In genomic region chr10:18526851-18527675, GRCm38 (mm10) we compare ENCODE assay signal across 9 mouse cellular contexts. TPM values are rescaled to one million over a fixed set of nuclear protein-coding genes. Genes with fewer than 3 reads are reported as not detected.
A peak's percentile ranks its signal among the peaks of the same experiment; 100 is the strongest.
DNase-seq lines count a peak whose midpoint lies in the region; ATAC-seq and TF ChIP-seq lines count a peak whose summit lies in the region.
"Had no signal": no experiment of that assay in that cellular context is flagged by ENCODE, and none has a peak within 500 bp of the region (broad histone marks: within the 10 kb centered on the region; RNA-seq: fewer than 3 reads in every experiment).

No protein-coding gene starts in this region.

- peaks cover 40% of the 10 kb centered on the region for H3K36me3 ChIP-seq in heart, postnatal 0 days (replicated peaks; ENCODE audit: control insufficient read depth, insufficient read depth, low read length)
- peaks cover 43% of the 10 kb centered on the region for H3K36me3 ChIP-seq in heart, embryonic 12.5 days
- H3K36me3 ChIP-seq in kidney, embryonic 14.5 days (ENCODE audit: control insufficient read depth, insufficient read depth, low read length) = peaks cover 21% of the 10 kb centered on the region
- peaks cover 43% of the 10 kb centered on the region for H3K36me3 ChIP-seq in heart, embryonic 10.5 days
- H3K36me3 ChIP-seq: G1E had no signal

- peak overlapping the region; percentile 4; the same call in 1 of the 2 replicates for H3K27ac ChIP-seq in heart, postnatal 0 days (ENCODE audit: low read depth)
- H3K27ac ChIP-seq in heart, embryonic 12.5 days (ENCODE audit: poor library complexity, severe bottlenecking) = no peak overlapping the region
- no peak overlapping the region for H3K27ac ChIP-seq in kidney, embryonic 14.5 days (ENCODE audit: low read depth, low read length)
- H3K27ac ChIP-seq in heart, embryonic 10.5 days = no peak overlapping the region

- no peak overlapping the region for H3K4me3 ChIP-seq in heart, postnatal 0 days (ENCODE audit: low read depth, low read length)
- no peak overlapping the region for H3K4me3 ChIP-seq in heart, embryonic 12.5 days
- no peak overlapping the region for H3K4me3 ChIP-seq in kidney, embryonic 14.5 days (ENCODE audit: low read length)
- no peak overlapping the region for H3K4me3 ChIP-seq in heart, embryonic 10.5 days

- TF ChIP-seq CTCF in heart, postnatal 0 days (IDR thresholded peaks at IDR 0.05; ENCODE audit: low read depth) = no peak

- DNase-seq in heart, postnatal 0 days (ENCODE audit: low spot score) = no peak
- peak; percentile 44 for DNase-seq in CD4-positive, CD25-positive, alpha-beta regulatory T cell, adult 2 months (ENCODE audit: low read depth, low spot score)
- DNase-seq in thymus, postnatal 36 days = peak; percentile 61
- no peak for DNase-seq in MN1 (ENCODE audit: low spot score)
- no peak for DNase-seq in heart, embryonic 10.5 days (ENCODE audit: low spot score)

- ATAC-seq in heart, postnatal 0 days (ENCODE audit: insufficient read depth, low read depth) = 0 out of 2 replicates have a peak, but pooled peaks have one; percentile 4
- no peak for ATAC-seq in heart, embryonic 12.5 days (ENCODE audit: insufficient number of reproducible peaks, low FRiP score)
- peak; percentile 73 for ATAC-seq in common myeloid progenitor, adult 5-6 weeks (replicated peaks; ENCODE audit: low read depth, poor library complexity, severe bottlenecking)
- ATAC-seq in kidney, embryonic 14.5 days (ENCODE audit: low FRiP score, low TSS enrichment) = 0 out of 2 replicates have a peak, but pooled peaks have one; percentile 3

- WGBS in heart, postnatal 0 days = 70% methylated on average over 20 of the region's 20 CpGs
- WGBS in heart, embryonic 12.5 days = 70% methylated on average over 20 of the region's 20 CpGs
- 58% methylated on average over 20 of the region's 20 CpGs for WGBS in kidney, embryonic 14.5 days
- 78% methylated on average over 20 of the region's 20 CpGs for WGBS in heart, embryonic 10.5 days

- H3K4me2 ChIP-seq in heart, postnatal 0 days (ENCODE audit: low read depth, low read length) = no peak overlapping the region
- H3K4me2 ChIP-seq in heart, embryonic 12.5 days = no peak overlapping the region
- H3K4me2 ChIP-seq in kidney, embryonic 14.5 days (replicated peaks; ENCODE audit: low read depth, low read length) = no peak overlapping the region

- H3K9ac ChIP-seq in heart, postnatal 0 days (replicated peaks; ENCODE audit: low read depth, low read length) = no peak overlapping the region
- no peak overlapping the region; the same call in 1 of the 2 replicates for H3K9ac ChIP-seq in heart, embryonic 12.5 days
- H3K9ac ChIP-seq in kidney, embryonic 14.5 days (ENCODE audit: low read depth, low read length) = no peak overlapping the region

- H3K4me1 ChIP-seq in heart, postnatal 0 days (ENCODE audit: control insufficient read depth, insufficient read depth) = peaks cover 15% of the 10 kb centered on the region
- peaks cover 26% of the 10 kb centered on the region for H3K4me1 ChIP-seq in heart, embryonic 12.5 days (replicated peaks)
- H3K4me1 ChIP-seq in kidney, embryonic 14.5 days (ENCODE audit: control insufficient read depth, insufficient read depth, low read length) = peaks cover 6% of the 10 kb centered on the region; the same call in 1 of the 2 replicates
- peaks cover 21% of the 10 kb centered on the region for H3K4me1 ChIP-seq in heart, embryonic 10.5 days

- no peak for TF ChIP-seq EP300 in heart, postnatal 0 days (IDR thresholded peaks at IDR 0.05; ENCODE audit: low read depth)

- H3K27me3 ChIP-seq in heart, postnatal 0 days (ENCODE audit: control insufficient read depth, insufficient read depth, low read length) = no peaks in the 10 kb centered on the region
- H3K27me3 ChIP-seq in heart, embryonic 12.5 days (replicated peaks) = no peaks in the 10 kb centered on the region
- H3K27me3 ChIP-seq in kidney, embryonic 14.5 days (ENCODE audit: control insufficient read depth, insufficient read depth, low read length) = no peaks in the 10 kb centered on the region
- H3K27me3 ChIP-seq in heart, embryonic 10.5 days (ENCODE audit: insufficient read depth, poor library complexity, severe bottlenecking) = no peaks in the 10 kb centered on the region

- H3K9me3 ChIP-seq in heart, postnatal 0 days (replicated peaks; ENCODE audit: control insufficient read depth, low read length) = no peaks in the 10 kb centered on the region
- no peaks in the 10 kb centered on the region for H3K9me3 ChIP-seq in heart, embryonic 12.5 days (replicated peaks)
- no peaks in the 10 kb centered on the region for H3K9me3 ChIP-seq in kidney, embryonic 14.5 days (ENCODE audit: control insufficient read depth, low read length)
- H3K9me3 ChIP-seq in heart, embryonic 10.5 days = no peaks in the 10 kb centered on the region
- H3K9me3 ChIP-seq: G1E had no signal

RNA-seq across cellular contexts. Expression of gene Hebp2, which starts 18.8 kb away (rescaled TPM):
- total RNA-seq in heart, postnatal 0 days (2014; rRNA removed; ENCODE audit: low replicate concordance) = 5.4 and 8.7 TPM in 2 replicates
- polyA plus RNA-seq in heart, postnatal 0 days (2015; fragmentation: Nextera tagmentation; extraction: Ambion mirVana) = 10.2 and 10.8 TPM in 2 replicates
- 17.9 and 18.3 TPM in 2 replicates for polyA plus RNA-seq in heart, embryonic 12.5 days (2016; fragmentation: Nextera tagmentation; extraction: Ambion mirVana)
- total RNA-seq in common myeloid progenitor, adult 5-6 weeks (2017) = 0.59 and 0.82 TPM in 2 replicates
- polyA plus RNA-seq in kidney, embryonic 14.5 days (2014; fragmentation: Nextera tagmentation; extraction: Ambion mirVana) = 12.3 and 16.9 TPM in 2 replicates
- polyA plus RNA-seq in heart, embryonic 10.5 days (2016; fragmentation: Nextera tagmentation; extraction: Ambion mirVana) = 18.6 and 20.2 TPM in 2 replicates
- total RNA-seq: G1E had no signal
- polyA plus RNA-seq: G1E had no signal

Comparison
In these comparisons a context has a peak if more than half of its experiments do, and no peak if none do; other contexts are left out.
1. DNase-seq: peak in CD4-positive, CD25-positive, alpha-beta regulatory T cell, adult 2 months (single experiment) and thymus, postnatal 36 days (2 of 2); none in heart, postnatal 0 days (single experiment), MN1 (single experiment) and heart, embryonic 10.5 days (single experiment).